8 mouse cellular contexts compared by ENCODE assay signal in genomic region chr14:25693888-25694568, GRCm38 (mm10). TPM values are rescaled to one million over a fixed set of nuclear protein-coding genes. Genes with fewer than 3 reads are reported as not detected.
DNase-seq lines count a peak whose midpoint lies in the region; ATAC-seq and TF ChIP-seq lines count a peak whose summit lies in the region.

TSS of gene Ppif (plus strand) at chr14:25694154.

- 0 out of 2 replicates have a peak, but pooled peaks cover 3% of the 10 kb centered on the region for H3K27me3 ChIP-seq in forebrain, embryonic 10.5 days (ENCODE audit: poor library complexity, severe bottlenecking)
- no peaks in the 10 kb centered on the region for H3K27me3 ChIP-seq in heart, embryonic 15.5 days
- H3K27me3 ChIP-seq in liver, embryonic 14.5 days (ENCODE audit: control insufficient read depth, insufficient read depth, low read length), result no peaks in the 10 kb centered on the region
- no peaks in the 10 kb centered on the region for H3K27me3 ChIP-seq in neural tube, embryonic 11.5 days (ENCODE audit: control insufficient read depth, insufficient read depth, low read length)
- no peaks in the 10 kb centered on the region for H3K27me3 ChIP-seq in stomach, postnatal 0 days (ENCODE audit: control insufficient read depth, insufficient read depth, low read length)

- H3K36me3 ChIP-seq in forebrain, embryonic 10.5 days (replicated peaks), result peaks cover 36% of the 10 kb centered on the region
- H3K36me3 ChIP-seq in heart, embryonic 15.5 days, result peaks cover 34% of the 10 kb centered on the region; the same call in 1 of the 2 replicates
- peaks cover 4% of the 10 kb centered on the region; the same call in 1 of the 2 replicates for H3K36me3 ChIP-seq in liver, embryonic 14.5 days (replicated peaks; ENCODE audit: control insufficient read depth, insufficient read depth, low read depth)
- peaks cover 2% of the 10 kb centered on the region; the same call in 1 of the 2 replicates for H3K36me3 ChIP-seq in neural tube, embryonic 11.5 days (ENCODE audit: control insufficient read depth, insufficient read depth, low read length)
- H3K36me3 ChIP-seq in stomach, postnatal 0 days (ENCODE audit: control insufficient read depth, insufficient read depth, low read length), result peaks cover 11% of the 10 kb centered on the region

- DNase-seq in c-Kit-negative CD71-positive TER-119-positive erythroid progenitor cells, embryonic 14.5 days (ENCODE audit: low read depth, low spot score), result peak; percentile 81
- DNase-seq in forebrain, embryonic 10.5 days (ENCODE audit: extremely low spot score, low spot score), result peak; percentile 97
- peak; percentile 96 for DNase-seq in kidney, postnatal 25 days
- DNase-seq in liver, embryonic 14.5 days (ENCODE audit: low read depth in 3 of 3, low spot score in 3 of 3), result peak; percentile 81 to 86 (median 82)
- DNase-seq in neural tube, embryonic 11.5 days (ENCODE audit: low spot score), result peak; percentile 97
- peak; percentile 97 for DNase-seq in stomach, postnatal 0 days (ENCODE audit: low spot score)

- H3K27ac ChIP-seq in forebrain, embryonic 10.5 days, result peak within 1 kb of the TSS; percentile 88
- peak within 1 kb of the TSS; percentile 82 for H3K27ac ChIP-seq in heart, embryonic 15.5 days
- H3K27ac ChIP-seq in liver, embryonic 14.5 days, result no peak within 1 kb of the TSS
- H3K27ac ChIP-seq in neural tube, embryonic 11.5 days (ENCODE audit: low read depth, low read length), result 0 out of 2 replicates have a peak within 1 kb of the TSS, but pooled peaks have one; percentile 14
- peak within 1 kb of the TSS; percentile 80 for H3K27ac ChIP-seq in stomach, postnatal 0 days (replicated peaks)

- no peaks in the 10 kb centered on the region for H3K9me3 ChIP-seq in forebrain, embryonic 10.5 days
- H3K9me3 ChIP-seq in heart, embryonic 15.5 days (replicated peaks), result no peaks in the 10 kb centered on the region
- H3K9me3 ChIP-seq in liver, embryonic 14.5 days (ENCODE audit: control insufficient read depth, low read length), result no peaks in the 10 kb centered on the region
- H3K9me3 ChIP-seq in neural tube, embryonic 11.5 days (ENCODE audit: control insufficient read depth, low read length), result no peaks in the 10 kb centered on the region
- H3K9me3 ChIP-seq in stomach, postnatal 0 days (ENCODE audit: control insufficient read depth, low read length), result no peaks in the 10 kb centered on the region

- peak within 1 kb of the TSS; percentile 92 for H3K9ac ChIP-seq in heart, embryonic 15.5 days
- peak within 1 kb of the TSS; percentile 66 for H3K9ac ChIP-seq in liver, embryonic 14.5 days (replicated peaks)
- H3K9ac ChIP-seq in neural tube, embryonic 11.5 days (ENCODE audit: low read length), result peak within 1 kb of the TSS; percentile 83
- peak within 1 kb of the TSS; percentile 82 for H3K9ac ChIP-seq in stomach, postnatal 0 days (ENCODE audit: low read length)

- under 1% methylated on average over 70 of the region's 70 CpGs for WGBS in forebrain, embryonic 10.5 days
- under 1% methylated on average over 66 of the region's 70 CpGs for WGBS in heart, embryonic 15.5 days
- WGBS in liver, embryonic 14.5 days (ENCODE audit: insufficient replicate concordance), result under 1% methylated on average over 70 of the region's 70 CpGs
- under 1% methylated on average over 70 of the region's 70 CpGs for WGBS in neural tube, embryonic 11.5 days
- WGBS in stomach, postnatal 0 days, result under 1% methylated on average over 70 of the region's 70 CpGs

- TF ChIP-seq EP300 in liver, embryonic 14.5 days (IDR thresholded peaks at IDR 0.05; ENCODE audit: low read depth), result no peak
- no peak for TF ChIP-seq EP300 in stomach, postnatal 0 days (optimal IDR thresholded peaks at IDR 0.05)

- TF ChIP-seq CTCF in liver, embryonic 14.5 days (IDR thresholded peaks at IDR 0.05; ENCODE audit: low read depth), result peak; percentile 100
- peak; percentile 100 for TF ChIP-seq CTCF in stomach, postnatal 0 days (IDR thresholded peaks at IDR 0.05; ENCODE audit: low read depth)

- ATAC-seq in CD4-positive, CD25-positive, alpha-beta regulatory T cell, adult 4 months, result peak; percentile 93
- peak; percentile 89 for ATAC-seq in heart, embryonic 15.5 days (replicated peaks; ENCODE audit: insufficient number of reproducible peaks, insufficient read depth, low FRiP score, low read depth)
- ATAC-seq in liver, embryonic 14.5 days (ENCODE audit: insufficient read depth), result peak; percentile 94
- peak; percentile 88 for ATAC-seq in neural tube, embryonic 11.5 days (ENCODE audit: insufficient read depth, low FRiP score, low TSS enrichment)
- ATAC-seq in stomach, postnatal 0 days (ENCODE audit: low FRiP score, low TSS enrichment), result peak; percentile 91

- peaks cover 35% of the 10 kb centered on the region for H3K4me1 ChIP-seq in forebrain, embryonic 10.5 days
- peaks cover 36% of the 10 kb centered on the region for H3K4me1 ChIP-seq in heart, embryonic 15.5 days (replicated peaks)
- H3K4me1 ChIP-seq in liver, embryonic 14.5 days (replicated peaks; ENCODE audit: control insufficient read depth in 2 of 2, insufficient read depth in 2 of 2, low read length in 1 of 2), result peaks cover 0 to 14% of the 10 kb centered on the region in 2 experiments; a peak in 2 of 4 replicates
- peaks cover 8% of the 10 kb centered on the region; the same call in 1 of the 2 replicates for H3K4me1 ChIP-seq in neural tube, embryonic 11.5 days (ENCODE audit: control insufficient read depth, insufficient read depth, low read length)
- no peaks in the 10 kb centered on the region for H3K4me1 ChIP-seq in stomach, postnatal 0 days (replicated peaks; ENCODE audit: control insufficient read depth, insufficient read depth)

- H3K4me3 ChIP-seq in forebrain, embryonic 10.5 days, result peak within 1 kb of the TSS; percentile 69
- peak within 1 kb of the TSS; percentile 87 for H3K4me3 ChIP-seq in heart, embryonic 15.5 days
- H3K4me3 ChIP-seq in liver, embryonic 14.5 days (ENCODE audit: insufficient read depth in 1 of 2, low read depth in 2 of 2, low read length in 2 of 2), result peak within 1 kb of the TSS; percentile 71 to 81
- peak within 1 kb of the TSS; percentile 85 for H3K4me3 ChIP-seq in neural tube, embryonic 11.5 days (ENCODE audit: low read depth, low read length)
- peak within 1 kb of the TSS; percentile 77 for H3K4me3 ChIP-seq in stomach, postnatal 0 days (ENCODE audit: low read depth, low read length)

- H3K4me2 ChIP-seq in heart, embryonic 15.5 days, result peak within 1 kb of the TSS; percentile 68
- H3K4me2 ChIP-seq in liver, embryonic 14.5 days (ENCODE audit: low read depth), result peak within 1 kb of the TSS; percentile 83
- H3K4me2 ChIP-seq in neural tube, embryonic 11.5 days (ENCODE audit: low read depth), result peak within 1 kb of the TSS; percentile 83
- H3K4me2 ChIP-seq in stomach, postnatal 0 days (replicated peaks; ENCODE audit: low read depth), result peak within 1 kb of the TSS; percentile 98

RNA-seq across cellular contexts. Expression of gene Ppif, which starts in this region (rescaled TPM):
- polyA plus RNA-seq in CD4-positive, CD25-positive, alpha-beta regulatory T cell, adult 4 months (2017; shearing (Covaris generic)), result 10 to 100 TPM; 22.0 to 27.0 TPM
- 65.8 and 71.0 TPM in 2 replicates for polyA plus RNA-seq in forebrain, embryonic 10.5 days (2016; fragmentation: Nextera tagmentation; extraction: Ambion mirVana)
- 102 and 108 TPM in 2 replicates for polyA plus RNA-seq in heart, embryonic 15.5 days (2015; fragmentation: Nextera tagmentation; extraction: Ambion mirVana)
- 42.5 and 44.2 TPM in 2 replicates for polyA plus RNA-seq in liver, embryonic 14.5 days (2012; rRNA removed)
- 28.8 and 35.7 TPM in 2 replicates for polyA plus RNA-seq in liver, embryonic 14.5 days (2014; fragmentation: Nextera tagmentation; extraction: Ambion mirVana)
- 38.7 TPM in 2 replicates for polyA plus RNA-seq in neural tube, embryonic 11.5 days (2014; fragmentation: Nextera tagmentation; extraction: Ambion mirVana)
- 66.1 and 74.6 TPM in 2 replicates for polyA plus RNA-seq in stomach, postnatal 0 days (2015; fragmentation: Nextera tagmentation; extraction: Ambion mirVana)
